Mouse (Mus musculus): ENCODE data around the gene 4930444G20Rik.
"Not testable (repeated sequence)": the region's sequence is repeated elsewhere in the genome, so short reads cannot be mapped to it uniquely, and the experiment has no call there.

4930444G20Rik gene
- long read RNA-seq, experiment 1, result 0 reads
- long read RNA-seq, experiment 2, result 0 reads

- intact Hi-C loops (cut with DNase I), result not testable (repeated sequence)
Measured at GRCm38 (mm10) chr10:22067979-22068378, at the start of gene 4930444G20Rik. Gene 4930444G20Rik (minus strand): TSS chr10:22068079.

GRCm38 (mm10) chr10:22074531-22074930, 6.7 kb upstream of the 4930444G20Rik start:
- intact Hi-C loops (cut with DNase I), result no loop called here

- intact Hi-C loops (cut with DNase I), result no loop called here
Measured at GRCm38 (mm10) chr10:22072739-22073138, 4.9 kb upstream of the 4930444G20Rik start.

- intact Hi-C loops (cut with DNase I), result no loop called here
Measured at GRCm38 (mm10) chr10:22070576-22070975, 2.7 kb upstream of the 4930444G20Rik start.

GRCm38 (mm10) chr10:22070168-22070567, 2.3 kb upstream of the 4930444G20Rik start:
- intact Hi-C loops (cut with DNase I), result no loop called here

- intact Hi-C loops (cut with DNase I), result no loop called here
Measured at GRCm38 (mm10) chr10:22059415-22059814, 8.5 kb downstream of the 4930444G20Rik start.

GRCm38 (mm10) chr10:22059026-22059325, 8.9 kb downstream of the 4930444G20Rik start:
- intact Hi-C loops (cut with DNase I), result no loop called here

- intact Hi-C loops (cut with DNase I), result no loop called here
Measured at GRCm38 (mm10) chr10:22058218-22059025, 9.5 kb downstream of the 4930444G20Rik start.

GRCm38 (mm10) chr10:22055308-22055707, 12.6 kb downstream of the 4930444G20Rik start:
- intact Hi-C loops (cut with DNase I), result no loop called here

- intact Hi-C loops (cut with DNase I), result loop anchor here (5.0 to 10.0 kb wide), 3 partner anchors 126 to 1049 kb away; no protein-coding TSS in a partner anchor
Measured at GRCm38 (mm10) chr10:22036256-22036655, 31.6 kb downstream of the 4930444G20Rik start.

- intact Hi-C loops (cut with DNase I), result loop anchor here (5.0 to 10.0 kb wide), 2 partner anchors 448 to 1050 kb away; no protein-coding TSS in a partner anchor
Measured at GRCm38 (mm10) chr10:22034303-22034702, 33.6 kb downstream of the 4930444G20Rik start.

GRCm38 (mm10) chr10:22018618-22019017, 49.3 kb downstream of the 4930444G20Rik start:
- intact Hi-C loops (cut with DNase I), result no loop called here

- intact Hi-C loops (cut with DNase I), result no loop called here
Measured at GRCm38 (mm10) chr10:22017469-22018159, 50.3 kb downstream of the 4930444G20Rik start.

Data from adrenal gland (tissue).